Mouse (Mus musculus) hindbrain, postnatal 0 days (tissue): ENCODE measurements around the gene Grcc10. TPM values are rescaled to one million over a fixed set of nuclear protein-coding genes. Genes with fewer than 3 reads are reported as not detected.

Source experiments
- ATAC-seq: fragments of 200-750 bp; cut with Nextera tagmentation; 2 replicates; pipeline ENCODE4 v1.8.0; 2017; ENCODE audit warnings: mild to moderate bottlenecking, moderate TSS enrichment, moderate library complexity
- DNase-seq: peaks from one replicate; pipeline ENCODE4 v3.0.0-alpha.2; 2015; ENCODE audit warnings: low spot score
- H3K27ac ChIP-seq: fragments of 300-500 bp; sonication (generic); 2 replicates; pipeline ENCODE4 v1.5.1; 2014; ENCODE audit warnings: mild to moderate bottlenecking
- H3K27me3 ChIP-seq: fragments of 300-500 bp; sonication (generic); 2 replicates; pipeline ENCODE4 v1.6.1; 2014; ENCODE audit warnings: low read length, mixed read lengths; ENCODE audit not compliant: insufficient read depth
- H3K36me3 ChIP-seq: fragments of 300-500 bp; sonication (generic); 2 replicates; pipeline ENCODE4 v1.6.1; 2014; ENCODE audit warnings: low read length, mixed read lengths; ENCODE audit not compliant: insufficient read depth
- H3K4me1 ChIP-seq: fragments of 300-500 bp; sonication (generic); 2 replicates; pipeline ENCODE4 v1.6.1; 2014; ENCODE audit warnings: antibody characterized with exemption, low read length, mixed read lengths; ENCODE audit not compliant: insufficient read depth
- H3K4me2 ChIP-seq: fragments of 300-500 bp; sonication (generic); 2 replicates; pipeline ENCODE4 v1.6.1; 2014; ENCODE audit warnings: low read depth, mild to moderate bottlenecking, low read length, moderate library complexity, mixed read lengths
- H3K4me3 ChIP-seq: fragments of 300-500 bp; sonication (generic); 2 replicates; pipeline ENCODE4 v1.5.1; 2014; ENCODE audit warnings: low read length
- H3K9ac ChIP-seq: fragments of 300-500 bp; sonication (generic); replicated peaks from 2 replicates; pipeline ENCODE4 v1.6.1; 2014; ENCODE audit warnings: mild to moderate bottlenecking, low read length, moderate library complexity, mixed read lengths
- H3K9me3 ChIP-seq: fragments of 300-500 bp; sonication (generic); 2 replicates; pipeline ENCODE4 v1.6.1; 2016; ENCODE audit warnings: low read length, mixed read lengths
- CTCF ChIP-seq: IDR thresholded peaks from 2 replicates; pipeline ENCODE4 v1.5.1; 2016; ENCODE audit warnings: antibody characterized with exemption, control low read depth, low read depth
- WGBS: fragments of 180-500 bp; shearing (Covaris S2); extraction: QIAGEN DNeasy Blood & Tissue Kit; methylation state at CpG from one replicate; pipeline ENCODE4 v1.1.7; 2014; 5-methylcytosine and 5-hydroxymethylcytosine counted together
- polyA plus RNA-seq: library from polyadenylated mRNA; unstranded; fragments of >200 nt; fragmentation: Nextera tagmentation; extraction: Ambion mirVana; gene quantifications from 2 replicates; pipeline ENCODE4 v1.2.1, GENCODE M21; 2015
- total RNA-seq: library from RNA; depleted of rRNA; stranded (reverse); fragments of >200 nt; gene quantifications from 2 replicates; pipeline ENCODE4 v1.2.3, GENCODE M21; 2014

Gene Grcc10
- total and polyA plus RNA-seq, 2 experiments from 2014 or later, result 212 to 643 TPM

- WGBS, result 5% methylated on average over 9 of the region's 9 CpGs
- peak overlapping the region; percentile 74 for H3K9ac ChIP-seq
- H3K36me3 ChIP-seq, result no peaks in the 10 kb centered on the region
- peak overlapping the region; percentile 78 for H3K27ac ChIP-seq
- H3K4me3 ChIP-seq, result peak overlapping the region; percentile 59
- no peaks in the 10 kb centered on the region for H3K27me3 ChIP-seq
- DNase-seq (no peak), ATAC-seq (peak; percentile 13)
- H3K9me3 ChIP-seq, result no peaks in the 10 kb centered on the region
- peak overlapping the region; percentile 75 for H3K4me2 ChIP-seq
- no peak for TF ChIP-seq CTCF
- peaks cover 19% of the 10 kb centered on the region for H3K4me1 ChIP-seq
Observed at GRCm38 (mm10) chr6:124768704-124769044, 27.5 kb upstream of the Grcc10 start.

GRCm38 (mm10) chr6:124767920-124768703 lies 26.9 kb upstream of the Grcc10 start:
- peak overlapping the region; percentile 78 for H3K27ac ChIP-seq
- ATAC-seq (peak; percentile 59), DNase-seq (peak; percentile 46)

DNA sequence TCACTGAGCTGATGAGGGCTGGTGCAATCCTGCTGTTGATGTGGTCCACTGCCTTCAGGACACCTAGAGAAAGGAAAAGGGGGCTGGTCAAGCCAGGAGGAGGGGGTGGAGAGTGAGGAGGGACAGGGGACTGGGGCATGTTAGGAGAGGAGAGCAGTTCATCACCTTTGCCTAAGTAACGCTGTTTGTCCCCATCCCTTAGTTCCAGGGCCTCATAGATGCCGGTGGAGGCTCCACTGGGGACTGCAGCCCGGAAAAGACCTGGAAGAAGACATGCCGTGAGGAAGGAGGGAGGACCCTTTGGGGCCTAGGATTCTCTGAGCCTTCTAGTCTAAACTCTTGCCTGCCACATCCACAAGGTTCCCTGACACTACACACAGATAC lies 26.4 kb upstream of the Grcc10 start:
- DNase-seq, result no peak
- Histone ChIP-seq H3K27me3 (no peaks in the 10 kb centered on the region), H3K9me3 (no peaks in the 10 kb centered on the region), H3K36me3 (no peaks in the 10 kb centered on the region; the same call in 1 of the 2 replicates), H3K9ac (peak overlapping the region; percentile 74; the same call in 1 of the 2 replicates), H3K27ac (peak overlapping the region; percentile 78; the same call in 1 of the 2 replicates), H3K4me3 (no peak overlapping the region), H3K4me1 (peaks cover 19% of the 10 kb centered on the region), H3K4me2 (peak overlapping the region; percentile 75)
- ATAC-seq, result 0 out of 2 replicates have a peak, but pooled peaks have one; percentile 0
- no peak for TF ChIP-seq CTCF
- 34% methylated on average over 4 of the region's 4 CpGs for WGBS

More at GRCm38 (mm10) chr6:124767920-124768703, 26.9 kb upstream of the Grcc10 start:
- Histone ChIP-seq H3K27me3 (no peaks in the 10 kb centered on the region), H3K4me2 (peak overlapping the region; percentile 75), H3K9me3 (no peaks in the 10 kb centered on the region), H3K9ac (peak overlapping the region; percentile 74), H3K4me3 (peak overlapping the region; percentile 59), H3K36me3 (no peaks in the 10 kb centered on the region), H3K4me1 (peaks cover 19% of the 10 kb centered on the region)
- WGBS, result 17% methylated on average over 19 of the region's 19 CpGs
- no peak for TF ChIP-seq CTCF

- no peak for TF ChIP-seq CTCF
- Histone ChIP-seq H3K27ac (no peak overlapping the region), H3K36me3 (no peaks in the 10 kb centered on the region; the same call in 1 of the 2 replicates), H3K9ac (no peak overlapping the region), H3K4me3 (no peak overlapping the region), H3K4me1 (peaks cover 19% of the 10 kb centered on the region), H3K4me2 (no peak overlapping the region), H3K9me3 (no peaks in the 10 kb centered on the region), H3K27me3 (no peaks in the 10 kb centered on the region)
- ATAC-seq (no peak), DNase-seq (no peak)
- 86% methylated on average over 7 of the region's 7 CpGs for WGBS
Observed at GRCm38 (mm10) chr6:124765951-124766350, 24.8 kb upstream of the Grcc10 start.

DNA sequence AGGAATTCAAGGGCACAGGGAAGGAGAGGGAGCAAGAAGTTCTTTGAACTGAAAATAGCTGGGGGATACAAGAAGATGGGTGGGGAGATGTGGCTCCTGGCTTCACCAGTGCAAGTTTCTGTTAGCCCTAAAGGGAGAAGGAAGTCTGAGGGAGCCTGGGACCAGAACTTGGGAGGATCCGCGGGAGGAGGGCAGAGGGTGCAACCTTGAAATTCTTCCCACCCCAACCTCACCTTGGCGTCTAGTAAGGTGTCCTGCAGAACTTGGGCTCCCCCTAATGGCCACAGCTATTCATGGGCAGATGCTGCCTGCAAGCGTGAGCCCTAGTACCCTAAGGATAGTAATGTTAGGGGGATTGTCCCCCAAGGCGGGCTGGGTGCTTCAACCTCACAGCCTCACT lies 18.1 kb upstream of the Grcc10 start:
- DNase-seq, result peak; percentile 83
- no peak overlapping the region for H3K4me2 ChIP-seq
- no peaks in the 10 kb centered on the region for H3K27me3 ChIP-seq
- H3K4me1 ChIP-seq, result peaks cover 28% of the 10 kb centered on the region
- ATAC-seq, result no peak
- WGBS, result 1% methylated on average over 5 of the region's 5 CpGs
- H3K36me3 ChIP-seq, result no peaks in the 10 kb centered on the region; the same call in 1 of the 2 replicates
- peak overlapping the region; percentile 97 for H3K27ac ChIP-seq
- no peaks in the 10 kb centered on the region for H3K9me3 ChIP-seq
- no peak overlapping the region for H3K4me3 ChIP-seq
- no peak overlapping the region for H3K9ac ChIP-seq
- TF ChIP-seq CTCF, result peak; percentile 87

GRCm38 (mm10) chr6:124758849-124759232 lies 17.7 kb upstream of the Grcc10 start:
- DNase-seq, result no peak
- TF ChIP-seq CTCF, result no peak
- 51% methylated on average over 2 of the region's 2 CpGs for WGBS
- Histone ChIP-seq H3K9me3 (no peaks in the 10 kb centered on the region), H3K4me2 (no peak overlapping the region), H3K36me3 (no peaks in the 10 kb centered on the region; the same call in 1 of the 2 replicates), H3K27me3 (no peaks in the 10 kb centered on the region), H3K27ac (peak overlapping the region; percentile 97), H3K9ac (no peak overlapping the region), H3K4me3 (no peak overlapping the region), H3K4me1 (peaks cover 31% of the 10 kb centered on the region)
- ATAC-seq, result no peak
